Mouse (Mus musculus) megakaryocyte, embryonic 14.5 days (primary cell): Measurements from ENCODE around the gene Sh3gl2. TPM values are rescaled to one million over a fixed set of nuclear protein-coding genes. Genes with fewer than 3 reads are reported as not detected.

Experiments used
- H3K27me3 ChIP-seq: replicated peaks from 2 replicates; pipeline ENCODE3; 2012; ENCODE audit warnings: inconsistent platforms
- H3K36me3 ChIP-seq: replicated peaks from 2 replicates; pipeline ENCODE3; 2012; ENCODE audit warnings: low read length, inconsistent platforms, mixed read lengths
- H3K4me1 ChIP-seq: 2 replicates; pipeline ENCODE4 v1.6.1; 2012; ENCODE audit warnings: inconsistent platforms
- H3K4me3 ChIP-seq: replicated peaks from 2 replicates; pipeline ENCODE3; 2012; ENCODE audit warnings: moderate library complexity, mild to moderate bottlenecking, inconsistent platforms
- H3K9me3 ChIP-seq: 2 replicates; pipeline ENCODE4 v1.6.1; 2012; ENCODE audit warnings: inconsistent platforms
- FLI1 ChIP-seq: IDR thresholded peaks from 2 replicates; pipeline ENCODE4 v1.6.1; 2012; ENCODE audit warnings: low read length, inconsistent platforms, mixed read lengths
- GATA1 ChIP-seq: IDR thresholded peaks from 3 replicates; pipeline ENCODE4 v1.6.1; 2012; ENCODE audit warnings: mixed read lengths, low read length, inconsistent platforms, borderline replicate concordance
- polyA plus RNA-seq: library from polyadenylated mRNA; stranded (reverse); fragments of >175 nt; gene quantifications from 2 replicates; pipeline ENCODE4 v1.2.3, GENCODE M21; 2012; ENCODE audit warnings: low replicate concordance; ENCODE audit not compliant: insufficient read depth

The Sh3gl2 gene
- polyA plus RNA-seq, 1 experiment: not detected

DNA sequence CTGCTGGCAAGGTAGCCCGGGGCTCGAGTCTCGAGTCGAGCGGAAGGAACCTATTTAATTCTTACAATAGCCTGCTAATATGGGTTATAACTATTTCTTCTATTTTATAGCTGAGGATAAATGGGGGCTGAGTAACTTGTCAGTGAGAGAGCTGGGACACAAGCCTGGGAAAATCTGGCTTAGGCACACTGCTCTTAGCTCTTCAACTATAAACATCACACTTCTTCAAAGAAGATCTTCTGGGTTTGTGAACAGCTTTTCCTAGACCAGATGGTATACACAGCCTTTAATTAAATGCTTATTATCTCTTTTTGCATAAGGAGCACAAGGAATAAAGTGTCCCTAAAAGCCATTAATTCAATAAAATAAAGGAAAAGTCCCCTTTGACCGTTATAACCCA lies 278.7 kb downstream of the Sh3gl2 start:
- no peaks in the 10 kb centered on the region for H3K36me3 ChIP-seq
- TF ChIP-seq FLI1 (no peak), GATA1 (no peak)

DNA sequence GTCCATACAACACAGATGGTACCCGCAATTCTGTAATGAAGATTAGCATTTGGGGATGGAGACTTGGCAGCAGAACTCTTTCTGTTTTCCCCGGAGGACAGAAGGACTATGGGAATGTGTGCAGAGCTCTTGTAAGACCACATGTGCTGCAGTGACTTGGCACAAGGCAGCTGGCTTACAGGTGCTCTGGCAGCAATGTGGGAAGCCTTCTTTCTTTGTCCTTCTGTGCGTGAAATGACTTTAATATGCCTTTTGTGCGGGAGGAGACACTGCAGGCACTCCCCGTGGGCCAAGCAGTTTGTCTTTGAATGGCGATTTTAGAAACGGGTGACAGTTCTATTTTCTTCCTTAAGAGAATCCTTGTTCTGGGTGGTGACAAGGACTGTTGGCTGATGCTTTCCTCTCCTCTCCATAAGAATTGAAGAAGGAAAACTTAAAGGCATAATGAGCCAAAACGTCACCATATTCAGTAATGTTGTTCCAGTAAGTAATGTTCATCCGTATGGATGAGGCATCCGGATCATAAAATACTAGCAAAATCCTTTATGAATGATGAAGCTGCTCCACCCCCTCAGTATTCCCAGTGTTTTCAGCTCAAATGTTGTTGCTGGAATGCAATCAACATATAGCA lies 281.5 kb downstream of the Sh3gl2 start:
- Histone ChIP-seq H3K36me3 (no peaks in the 10 kb centered on the region), H3K4me3 (no peak overlapping the region), H3K9me3 (no peaks in the 10 kb centered on the region), H3K27me3 (no peaks in the 10 kb centered on the region), H3K4me1 (no peaks in the 10 kb centered on the region)
- TF ChIP-seq GATA1: no peak
- TF ChIP-seq FLI1: no peak

More for the DNA sequence above, 278.7 kb downstream of the Sh3gl2 start:
- Histone ChIP-seq H3K4me1 (no peaks in the 10 kb centered on the region), H3K9me3 (no peaks in the 10 kb centered on the region), H3K27me3 (no peaks in the 10 kb centered on the region), H3K4me3 (no peak overlapping the region)

DNA sequence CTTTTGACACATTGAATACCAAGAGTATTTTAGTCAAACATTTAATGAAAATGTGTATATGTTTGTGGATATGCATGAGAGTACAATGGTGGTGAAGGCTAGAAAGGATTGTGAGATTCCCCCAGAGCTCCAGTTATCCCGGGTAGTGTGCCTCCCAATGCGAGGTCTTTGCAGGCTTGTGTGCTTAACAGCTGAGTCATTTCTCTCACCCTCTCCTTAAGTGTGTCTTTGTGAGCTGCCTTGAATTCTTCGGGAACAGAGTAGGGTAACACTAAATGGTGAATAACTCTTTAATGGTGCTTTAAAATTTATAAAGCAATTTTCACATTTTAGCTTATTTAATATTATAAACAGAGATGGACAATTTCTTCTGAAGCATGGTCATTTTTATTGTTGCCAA lies 300.8 kb downstream of the Sh3gl2 start:
- Histone ChIP-seq H3K4me3 (no peak overlapping the region), H3K9me3 (no peaks in the 10 kb centered on the region), H3K27me3 (no peaks in the 10 kb centered on the region), H3K36me3 (no peaks in the 10 kb centered on the region), H3K4me1 (no peaks in the 10 kb centered on the region)
- TF ChIP-seq GATA1 (no peak), FLI1 (no peak)

DNA sequence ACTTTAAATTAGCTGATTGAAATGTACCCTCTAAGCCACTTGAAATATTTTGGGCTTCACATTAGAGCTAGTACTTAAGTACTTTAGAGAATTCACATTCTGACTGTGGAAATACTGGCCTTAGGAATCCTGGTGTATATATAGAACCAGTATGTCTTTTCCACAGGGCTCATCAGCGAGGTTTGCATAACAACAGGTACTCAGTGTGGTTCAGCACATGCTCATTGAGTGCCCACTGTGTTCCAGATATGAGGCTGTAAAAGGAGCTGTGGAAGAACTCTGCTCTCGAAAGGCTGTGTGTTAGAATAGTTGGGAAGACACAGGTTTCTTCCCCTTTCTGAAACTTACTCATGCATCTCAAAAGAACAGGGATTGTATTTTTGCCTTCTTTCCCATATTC lies 302.1 kb downstream of the Sh3gl2 start:
- TF ChIP-seq FLI1: no peak
- TF ChIP-seq GATA1: no peak
- Histone ChIP-seq H3K9me3 (no peaks in the 10 kb centered on the region), H3K36me3 (no peaks in the 10 kb centered on the region), H3K27me3 (no peaks in the 10 kb centered on the region), H3K4me3 (no peak overlapping the region), H3K4me1 (no peaks in the 10 kb centered on the region)

DNA sequence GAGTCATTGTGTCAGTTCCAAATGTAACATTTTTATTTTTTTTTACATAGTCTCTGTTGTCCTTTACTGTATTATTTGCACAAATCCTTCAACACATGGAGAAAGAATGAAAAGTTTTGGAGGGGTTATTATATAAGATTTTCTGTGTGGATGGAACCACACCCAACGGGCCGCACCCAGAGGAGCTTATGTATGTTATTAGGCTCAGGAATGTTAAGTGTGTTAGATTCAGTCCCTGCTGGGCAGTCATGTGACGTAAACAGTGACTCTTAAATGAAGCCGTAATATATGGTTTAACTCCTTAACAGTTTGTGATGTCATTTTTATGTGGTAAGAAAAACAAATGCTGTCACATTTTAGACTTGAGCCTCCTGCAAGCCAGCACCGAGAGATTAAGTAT lies 302.6 kb downstream of the Sh3gl2 start:
- no peaks in the 10 kb centered on the region for H3K27me3 ChIP-seq
- H3K9me3 ChIP-seq: no peaks in the 10 kb centered on the region
- no peaks in the 10 kb centered on the region for H3K36me3 ChIP-seq
- no peak overlapping the region for H3K4me3 ChIP-seq
- no peak for TF ChIP-seq GATA1
- no peak for TF ChIP-seq FLI1
- H3K4me1 ChIP-seq: no peaks in the 10 kb centered on the region

DNA sequence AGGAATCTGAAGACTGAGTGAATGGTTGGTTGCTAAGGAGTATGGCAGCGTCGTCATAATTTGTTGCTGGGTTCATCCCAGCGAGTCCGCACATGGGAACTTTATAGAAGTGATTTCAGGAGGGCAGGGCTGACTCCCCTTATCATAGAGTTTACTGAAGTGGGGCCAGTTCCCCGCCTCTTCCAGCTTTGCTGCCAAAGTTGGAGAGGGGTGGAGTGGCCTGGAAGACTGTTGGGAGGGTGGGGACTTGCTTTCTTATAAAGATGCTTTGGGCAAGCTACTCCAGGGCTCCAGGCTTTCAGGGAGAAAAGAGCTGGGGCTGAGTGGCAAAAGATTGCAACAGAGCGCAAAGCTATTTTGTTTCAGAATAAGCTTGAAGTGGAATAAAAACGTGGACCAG lies 308.4 kb downstream of the Sh3gl2 start:
- H3K27me3 ChIP-seq: peaks cover 8% of the 10 kb centered on the region
- no peaks in the 10 kb centered on the region for H3K9me3 ChIP-seq
- TF ChIP-seq FLI1: no peak
- TF ChIP-seq GATA1: no peak
- H3K36me3 ChIP-seq: no peaks in the 10 kb centered on the region
- H3K4me1 ChIP-seq: peaks cover 4% of the 10 kb centered on the region; the same call in 1 of the 2 replicates
- no peak overlapping the region for H3K4me3 ChIP-seq

DNA sequence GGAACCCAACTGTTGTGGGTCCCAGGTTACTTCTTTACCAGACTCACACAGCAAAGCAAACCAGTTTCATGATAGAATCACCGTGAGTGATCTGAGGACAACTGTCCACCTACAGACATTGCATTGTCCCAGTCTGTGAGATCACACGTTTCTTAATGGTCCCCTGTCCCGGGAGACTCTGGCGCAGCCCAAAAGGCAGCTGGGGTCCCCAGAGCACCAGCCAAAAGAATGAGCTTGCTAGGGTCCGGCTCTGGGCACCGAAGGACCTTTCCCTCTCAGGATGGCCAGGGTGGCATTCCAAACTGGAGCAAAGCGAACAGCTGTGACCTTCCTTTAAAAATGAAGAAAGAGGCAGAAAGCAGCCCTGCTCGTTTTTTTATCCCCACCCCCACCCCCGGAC lies 308.9 kb downstream of the Sh3gl2 start, which contains the start of gene Adamtsl1:
Adamtsl1 (plus strand) TSS at position 381 of the 400 bp plus-strand sequence.
- no peaks in the 10 kb centered on the region for H3K9me3 ChIP-seq

DNA sequence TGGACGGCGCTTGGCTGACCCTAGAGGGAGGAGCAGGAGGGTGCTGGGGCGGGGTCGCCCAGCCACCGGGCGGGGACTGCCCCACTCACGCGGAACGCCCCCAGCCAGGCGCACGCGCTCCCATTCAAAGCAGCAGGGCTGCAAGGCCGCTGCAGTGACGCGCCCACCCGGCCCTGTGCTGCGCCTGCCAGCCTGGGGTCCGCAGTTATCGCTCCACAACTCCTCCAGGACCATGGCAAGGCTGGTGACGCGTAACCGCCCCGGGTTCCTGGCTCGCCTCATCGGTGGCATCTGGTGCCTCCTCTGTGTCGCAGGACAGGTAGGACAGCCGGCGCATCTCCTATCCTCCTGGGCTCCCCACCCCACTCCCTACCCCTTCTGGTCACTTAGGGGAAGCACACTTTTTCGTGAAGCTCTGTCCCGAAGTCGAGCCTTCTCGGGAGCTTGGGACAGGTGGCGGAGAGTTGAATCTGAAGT lies 309.3 kb downstream of the Sh3gl2 start:
- TF ChIP-seq GATA1: no peak
- no peak for TF ChIP-seq FLI1
- no peaks in the 10 kb centered on the region for H3K9me3 ChIP-seq
- peaks cover 4% of the 10 kb centered on the region; the same call in 1 of the 2 replicates for H3K4me1 ChIP-seq
- H3K36me3 ChIP-seq: no peaks in the 10 kb centered on the region
- peaks cover 8% of the 10 kb centered on the region for H3K27me3 ChIP-seq
- H3K4me3 ChIP-seq: peak overlapping the region; percentile 65

More for the DNA sequence above, 308.9 kb downstream of the Sh3gl2 start, which contains the start of gene Adamtsl1:
- TF ChIP-seq FLI1 (no peak), GATA1 (no peak)
- Histone ChIP-seq H3K4me3 (peak within 1 kb of the TSS; percentile 65), H3K36me3 (no peaks in the 10 kb centered on the region), H3K4me1 (peaks cover 4% of the 10 kb centered on the region; the same call in 1 of the 2 replicates), H3K27me3 (peaks cover 8% of the 10 kb centered on the region)

DNA sequence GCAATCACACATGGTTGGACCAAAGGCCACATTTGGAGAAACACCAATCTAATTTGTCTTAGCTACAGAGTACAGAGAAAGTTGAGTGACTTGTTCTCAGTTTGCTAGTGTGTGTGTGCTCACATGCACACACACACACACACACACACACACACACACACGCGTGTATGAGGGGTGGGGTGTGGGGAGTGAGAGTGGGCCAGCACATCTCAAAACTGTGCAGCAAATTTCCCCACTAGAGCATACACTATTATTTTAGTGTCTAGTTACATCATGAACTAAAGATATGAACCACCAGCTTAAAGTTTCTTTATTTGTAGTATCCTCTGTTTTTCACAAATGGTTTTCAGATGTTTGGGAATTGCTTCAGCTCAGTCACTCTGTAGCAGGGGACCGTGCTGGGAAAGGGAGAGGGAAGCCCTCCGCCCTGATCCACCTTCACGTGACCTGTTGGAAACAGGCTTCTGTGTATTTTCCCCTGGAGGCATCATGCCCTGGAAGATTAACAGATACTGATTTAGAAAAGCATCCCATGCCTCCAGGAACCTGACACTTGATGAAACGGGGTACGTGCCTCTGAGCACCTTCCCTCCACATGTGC lies 322.1 kb downstream of the Sh3gl2 start:
- H3K4me3 ChIP-seq: no peak overlapping the region
- H3K9me3 ChIP-seq: 0 out of 2 replicates have a peak, but pooled peaks cover 3% of the 10 kb centered on the region
- no peak for TF ChIP-seq GATA1
- no peak for TF ChIP-seq FLI1
- no peaks in the 10 kb centered on the region for H3K36me3 ChIP-seq
- no peaks in the 10 kb centered on the region for H3K27me3 ChIP-seq
- H3K4me1 ChIP-seq: no peaks in the 10 kb centered on the region

DNA sequence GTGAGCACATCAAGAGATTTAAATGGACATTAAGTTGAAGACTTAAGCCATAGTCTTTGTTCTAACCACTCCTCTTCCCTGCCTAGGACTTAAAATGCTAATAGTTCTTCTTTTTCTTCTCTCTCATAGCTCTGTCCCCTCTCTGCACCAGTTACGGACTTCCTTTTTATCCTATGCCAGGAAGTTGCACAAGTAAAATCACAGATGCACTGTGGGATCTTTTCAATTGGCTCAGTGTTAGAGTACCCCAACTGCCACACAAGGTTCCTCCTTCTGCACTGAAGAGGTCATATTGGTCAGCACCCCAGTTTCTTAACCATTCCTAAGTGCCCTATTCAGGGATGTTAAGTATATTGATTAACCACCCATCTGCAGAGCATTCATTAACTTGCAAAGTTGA lies 324.9 kb downstream of the Sh3gl2 start:
- TF ChIP-seq FLI1: no peak
- TF ChIP-seq GATA1: no peak

More for the DNA sequence above, 324.9 kb downstream of the Sh3gl2 start:
- no peaks in the 10 kb centered on the region for H3K4me1 ChIP-seq
- 0 out of 2 replicates have a peak, but pooled peaks cover 3% of the 10 kb centered on the region for H3K9me3 ChIP-seq
- no peak overlapping the region for H3K4me3 ChIP-seq
- H3K36me3 ChIP-seq: no peaks in the 10 kb centered on the region
- no peaks in the 10 kb centered on the region for H3K27me3 ChIP-seq
